Mouse (Mus musculus) myocyte (in vitro differentiated cells): ENCODE data around the gene Dnajc16.

Experiments used
- CEBPB ChIP-seq: IDR thresholded peaks from 2 replicates; pipeline ENCODE4 v1.6.1; 2011; ENCODE audit warnings: mild to moderate bottlenecking, moderate library complexity; ENCODE audit not compliant: poor library complexity, insufficient read depth, severe bottlenecking
- MYOD1 ChIP-seq, 3 experiments: IDR thresholded peaks; one replicate each; pipeline ENCODE4 v1.6.1; 2011; ENCODE audit warnings: control low read depth in 2 of 3, low read depth in 2 of 3, mild to moderate bottlenecking in 2 of 3, moderate library complexity in 1 of 3; ENCODE audit not compliant: insufficient read length in 2 of 3, control insufficient read depth in 1 of 3
- POLR2A ChIP-seq: IDR thresholded peaks from one replicate; pipeline ENCODE4 v1.6.1; 2011; ENCODE audit warnings: low read depth, mild to moderate bottlenecking, control low read depth, moderate library complexity; ENCODE audit not compliant: insufficient read length
- POLR2AphosphoS2 ChIP-seq: IDR thresholded peaks from one replicate; pipeline ENCODE4 v1.6.1; 2011; ENCODE audit warnings: low read depth, control low read depth; ENCODE audit not compliant: insufficient read length
- REST ChIP-seq: IDR thresholded peaks from one replicate; pipeline ENCODE4 v1.6.1; 2011; ENCODE audit warnings: mild to moderate bottlenecking, control low read depth, moderate library complexity; ENCODE audit not compliant: insufficient read depth, insufficient read length
- TCF12 ChIP-seq: IDR thresholded peaks from one replicate; pipeline ENCODE4 v1.6.1; 2011; ENCODE audit warnings: mild to moderate bottlenecking, control low read depth; ENCODE audit not compliant: poor library complexity, insufficient read depth, severe bottlenecking

DNA sequence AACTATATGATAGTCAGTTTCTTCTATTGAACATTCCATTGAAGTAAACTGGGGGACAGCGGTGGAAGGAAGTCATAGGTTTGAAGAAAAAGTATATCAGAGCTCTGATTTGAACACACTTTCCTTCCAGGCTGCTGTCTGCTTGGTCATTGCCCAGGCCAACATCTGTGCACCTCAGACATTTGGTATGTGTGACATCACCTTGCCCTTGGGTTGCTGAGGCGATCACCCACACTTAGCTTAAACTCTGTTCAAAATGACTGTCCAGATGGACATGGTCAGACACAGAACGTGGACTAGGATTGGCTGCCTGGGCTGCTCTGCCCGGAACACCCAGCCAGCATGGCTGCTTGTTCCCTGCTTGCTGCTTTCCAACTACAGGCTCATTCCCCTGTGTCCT, 48.4 kb downstream of the Dnajc16 start:
- TF ChIP-seq POLR2AphosphoS2 (no peak), POLR2A (no peak), MYOD1 (IDR thresholded peaks at IDR 0.05; ENCODE audit: control insufficient read depth in 1 of 3, insufficient read length in 2 of 3, low read depth in 2 of 3) (no peak), CEBPB (no peak), REST (no peak), TCF12 (no peak)
